Mouse (Mus musculus) MEL (cell line): Measurements from ENCODE around the gene Thoc5. TPM values are rescaled to one million over a fixed set of nuclear protein-coding genes. Genes with fewer than 3 reads are reported as not detected.

Source experiments
- DNase-seq: peaks from one replicate; pipeline ENCODE4 v3.0.0; 2011; ENCODE audit warnings: low read depth, low spot score
- H3K27ac ChIP-seq: 2 replicates; pipeline ENCODE4 v1.5.1; 2012; ENCODE audit warnings: low read depth, mild to moderate bottlenecking, control low read depth, low read length, moderate library complexity; ENCODE audit not compliant: control insufficient read depth
- H3K27me3 ChIP-seq, 2 experiments: fragments of 150-350 bp in 1 of 2; sonication (generic) in 1 of 2; 2 replicates each; pipeline ENCODE4 v1.6.1; 2012; ENCODE audit warnings: low read length in 2 of 2, mild to moderate bottlenecking in 2 of 2, improper control_type of control experiment in 1 of 2, moderate library complexity in 1 of 2; ENCODE audit not compliant: insufficient read depth in 2 of 2, control insufficient read depth in 1 of 2
- H3K36me3 ChIP-seq, 2 experiments: 2 replicates each; pipeline ENCODE4 v1.6.1; 2012 to 2014; ENCODE audit warnings: low read length in 2 of 2, improper control_type of control experiment in 1 of 2, inconsistent platforms in 1 of 2, mild to moderate bottlenecking in 1 of 2; ENCODE audit not compliant: insufficient read depth in 2 of 2, control insufficient read depth in 1 of 2
- H3K4me1 ChIP-seq, 2 experiments: fragments of 150-350 bp in 1 of 2; sonication (generic) in 1 of 2; 2 replicates each; pipeline ENCODE4 v1.6.1; 2012; ENCODE audit warnings: low read length in 2 of 2, improper control_type of control experiment in 1 of 2, mild to moderate bottlenecking in 1 of 2; ENCODE audit not compliant: insufficient read depth in 2 of 2, control insufficient read depth in 1 of 2
- H3K4me3 ChIP-seq, 2 experiments: fragments of 150-350 bp in 1 of 2; sonication (generic) in 1 of 2; 2 replicates each; pipeline ENCODE4 v1.5.1; 2012; ENCODE audit warnings: low read depth in 2 of 2, low read length in 2 of 2, mild to moderate bottlenecking in 2 of 2, moderate library complexity in 2 of 2, control low read depth in 1 of 2, improper control_type of control experiment in 1 of 2; ENCODE audit not compliant: control insufficient read depth in 1 of 2, insufficient read depth in 1 of 2
- H3K79me2 ChIP-seq: 2 replicates; pipeline ENCODE4 v1.6.1; 2012; ENCODE audit warnings: mild to moderate bottlenecking, low read length, moderate library complexity; ENCODE audit not compliant: control insufficient read depth, poor library complexity, insufficient read depth
- H3K9ac ChIP-seq: 2 replicates; pipeline ENCODE4 v1.6.1; 2012; ENCODE audit warnings: low read depth, mild to moderate bottlenecking, control low read depth, low read length, moderate library complexity; ENCODE audit not compliant: control insufficient read depth, poor library complexity, severe bottlenecking
- H3K9me3 ChIP-seq: fragments of 150-350 bp; sonication (generic); replicated peaks from 2 replicates; pipeline ENCODE4 v1.6.1; 2012; ENCODE audit warnings: mild to moderate bottlenecking, low read length, improper control_type of control experiment, moderate library complexity; ENCODE audit not compliant: insufficient read depth
- BHLHE40 ChIP-seq: IDR thresholded peaks from 2 replicates; pipeline ENCODE4 v1.6.1; 2012; ENCODE audit warnings: low read depth, mild to moderate bottlenecking, inconsistent platforms, low read length, improper control_type of control experiment, borderline replicate concordance
- CHD1 ChIP-seq: IDR thresholded peaks from 2 replicates; pipeline ENCODE4 v1.6.1; 2012; ENCODE audit warnings: low read depth, mild to moderate bottlenecking, inconsistent platforms, low read length, improper control_type of control experiment
- CHD2 ChIP-seq: IDR thresholded peaks from 2 replicates; pipeline ENCODE4 v1.6.1; 2011; ENCODE audit warnings: low read length, improper control_type of control experiment
- CTCF ChIP-seq, 3 experiments: IDR thresholded peaks in 2 of 3; conservative IDR thresholded peaks in 1 of 3; 2 replicates each; pipeline ENCODE4 v1.5.1; 2011 to 2012; ENCODE audit warnings: low read length in 3 of 3, low read depth in 2 of 3, mild to moderate bottlenecking in 2 of 3, improper control_type of control experiment in 1 of 3, inconsistent platforms in 1 of 3, mixed read lengths in 1 of 3, moderate library complexity in 1 of 3; ENCODE audit not compliant: control insufficient read depth in 1 of 3, insufficient read depth in 1 of 3, poor library complexity in 1 of 3, severe bottlenecking in 1 of 3
- E2F4 ChIP-seq: IDR thresholded peaks from 2 replicates; pipeline ENCODE4 v1.6.1; 2011; ENCODE audit warnings: low read depth, low read length, improper control_type of control experiment, borderline replicate concordance
- ELF1 ChIP-seq: IDR thresholded peaks from 2 replicates; pipeline ENCODE4 v1.6.1; 2014; ENCODE audit warnings: low read depth, mild to moderate bottlenecking, inconsistent platforms, low read length, improper control_type of control experiment, moderate library complexity
- EP300 ChIP-seq, 2 experiments: IDR thresholded peaks; 2 replicates each; pipeline ENCODE4 v1.6.1; 2011; ENCODE audit warnings: improper control_type of control experiment in 2 of 2, low read length in 2 of 2, low read depth in 1 of 2, mild to moderate bottlenecking in 1 of 2
- ETS1 ChIP-seq: IDR thresholded peaks from 2 replicates; pipeline ENCODE4 v1.6.1; 2012; ENCODE audit warnings: low read depth, mild to moderate bottlenecking, inconsistent platforms, low read length, improper control_type of control experiment, moderate library complexity
- GATA1 ChIP-seq: IDR thresholded peaks from 2 replicates; pipeline ENCODE4 v1.6.1; 2011; ENCODE audit warnings: low read depth, low read length, improper control_type of control experiment
- HCFC1 ChIP-seq: IDR thresholded peaks from 2 replicates; pipeline ENCODE4 v1.6.1; 2012; ENCODE audit warnings: low read depth, mild to moderate bottlenecking, inconsistent platforms, low read length, improper control_type of control experiment, moderate library complexity
- KAT2A ChIP-seq: conservative IDR thresholded peaks from 2 replicates; pipeline ENCODE4 v1.6.1; 2012; ENCODE audit warnings: low read depth, low read length, improper control_type of control experiment, inconsistent platforms
- MAFK ChIP-seq: IDR thresholded peaks from 2 replicates; pipeline ENCODE4 v1.6.1; 2011; ENCODE audit warnings: low read depth, mild to moderate bottlenecking, low read length, improper control_type of control experiment, borderline replicate concordance
- MAX ChIP-seq: IDR thresholded peaks from 2 replicates; pipeline ENCODE4 v1.6.1; 2011; ENCODE audit warnings: low read length, improper control_type of control experiment
- MAZ ChIP-seq: IDR thresholded peaks from 2 replicates; pipeline ENCODE4 v1.6.1; 2012; ENCODE audit warnings: low read depth, mild to moderate bottlenecking, inconsistent platforms, low read length, improper control_type of control experiment
- MYB ChIP-seq: IDR thresholded peaks from 2 replicates; pipeline ENCODE4 v1.6.1; 2011; ENCODE audit warnings: mild to moderate bottlenecking, low read depth, low read length, improper control_type of control experiment
- NELFE ChIP-seq: IDR thresholded peaks from 2 replicates; pipeline ENCODE4 v1.6.1; 2011; ENCODE audit warnings: low read depth, low read length, improper control_type of control experiment
- NRF1 ChIP-seq: IDR thresholded peaks from 2 replicates; pipeline ENCODE4 v1.6.1; 2014; ENCODE audit warnings: low read depth, mild to moderate bottlenecking, inconsistent platforms, low read length, improper control_type of control experiment, moderate library complexity; ENCODE audit not compliant: poor library complexity, insufficient read depth, severe bottlenecking
- POLR2A ChIP-seq, 2 experiments: IDR thresholded peaks; 2 replicates each; pipeline ENCODE4 v1.6.1; 2011 to 2012; ENCODE audit warnings: low read length in 2 of 2, mild to moderate bottlenecking in 2 of 2, control low read depth in 1 of 2, improper control_type of control experiment in 1 of 2, low read depth in 1 of 2, moderate library complexity in 1 of 2; ENCODE audit not compliant: control insufficient read depth in 1 of 2, insufficient read depth in 1 of 2, poor library complexity in 1 of 2
- POLR2AphosphoS2 ChIP-seq: IDR thresholded peaks from 2 replicates; pipeline ENCODE4 v1.6.1; 2011; ENCODE audit warnings: low read length, improper control_type of control experiment
- POLR2AphosphoS5 ChIP-seq: IDR thresholded peaks from 2 replicates; pipeline ENCODE4 v1.6.1; 2012; ENCODE audit warnings: low read depth, borderline replicate concordance, mild to moderate bottlenecking, inconsistent platforms, low read length, moderate library complexity, mixed read lengths
- RAD21 ChIP-seq: IDR thresholded peaks from 2 replicates; pipeline ENCODE4 v1.6.1; 2011; ENCODE audit warnings: mild to moderate bottlenecking, low read depth, low read length, improper control_type of control experiment
- SIN3A ChIP-seq: IDR thresholded peaks from 2 replicates; pipeline ENCODE4 v1.6.1; 2012; ENCODE audit warnings: low read length, improper control_type of control experiment, inconsistent platforms
- TAL1 ChIP-seq: IDR thresholded peaks from 2 replicates; pipeline ENCODE4 v1.6.1; 2012; ENCODE audit warnings: mild to moderate bottlenecking, inconsistent platforms, low read length, moderate library complexity, mixed read lengths
- UBTF ChIP-seq: IDR thresholded peaks from 2 replicates; pipeline ENCODE4 v1.6.1; 2012; ENCODE audit warnings: low read depth, mild to moderate bottlenecking, inconsistent platforms, low read length, improper control_type of control experiment, moderate library complexity, borderline replicate concordance; ENCODE audit not compliant: insufficient read depth
- USF1 ChIP-seq: IDR thresholded peaks from 2 replicates; pipeline ENCODE4 v1.6.1; 2014; ENCODE audit warnings: low read depth, mild to moderate bottlenecking, inconsistent platforms, low read length, improper control_type of control experiment, moderate library complexity
- USF2 ChIP-seq, 2 experiments: IDR thresholded peaks; 2 replicates each; pipeline ENCODE4 v1.6.1; 2011 to 2012; ENCODE audit warnings: improper control_type of control experiment in 2 of 2, low read length in 2 of 2, borderline replicate concordance in 1 of 2, inconsistent platforms in 1 of 2, low read depth in 1 of 2, mild to moderate bottlenecking in 1 of 2; ENCODE audit not compliant: insufficient read depth in 1 of 2
- ZC3H11A ChIP-seq: IDR thresholded peaks from 2 replicates; pipeline ENCODE4 v1.6.1; 2012; ENCODE audit warnings: low read depth, mild to moderate bottlenecking, inconsistent platforms, low read length, improper control_type of control experiment
- ZKSCAN1 ChIP-seq: IDR thresholded peaks from 2 replicates; pipeline ENCODE4 v1.6.1; 2012; ENCODE audit warnings: low read depth, mild to moderate bottlenecking, inconsistent platforms, low read length, improper control_type of control experiment, moderate library complexity
- ZMIZ1 ChIP-seq: IDR thresholded peaks from 2 replicates; pipeline ENCODE4 v1.6.1; 2012; ENCODE audit warnings: low read depth, mild to moderate bottlenecking, inconsistent platforms, low read length, improper control_type of control experiment, moderate library complexity
- ZNF384 ChIP-seq: IDR thresholded peaks from 2 replicates; pipeline ENCODE4 v1.6.1; 2012; ENCODE audit warnings: low read depth, mild to moderate bottlenecking, inconsistent platforms, low read length, improper control_type of control experiment
- polyA plus RNA-seq, 2 experiments: library from polyadenylated mRNA; stranded (reverse) in 1 of 2; unstranded in 1 of 2; fragments of >175 nt in 1 of 2; fragments of >200 nt in 1 of 2; gene quantifications; 2 replicates each; pipeline versions ENCODE4 v1.2.1 to v1.2.4; 2012; ENCODE audit warnings: low replicate concordance in 2 of 2, low read depth in 1 of 2; ENCODE audit not compliant: insufficient read length in 2 of 2, insufficient read depth in 1 of 2, missing spikeins in 1 of 2
- total RNA-seq: library from RNA; depleted of rRNA; stranded (reverse); fragments of 300-350 nt; gene quantifications from 2 replicates; pipeline ENCODE4 v1.2.3, GENCODE M21; 2012

The Thoc5 gene
- total and polyA plus RNA-seq, 3 experiments = 69.1 to 80.4 (median 72.0) TPM

DNA sequence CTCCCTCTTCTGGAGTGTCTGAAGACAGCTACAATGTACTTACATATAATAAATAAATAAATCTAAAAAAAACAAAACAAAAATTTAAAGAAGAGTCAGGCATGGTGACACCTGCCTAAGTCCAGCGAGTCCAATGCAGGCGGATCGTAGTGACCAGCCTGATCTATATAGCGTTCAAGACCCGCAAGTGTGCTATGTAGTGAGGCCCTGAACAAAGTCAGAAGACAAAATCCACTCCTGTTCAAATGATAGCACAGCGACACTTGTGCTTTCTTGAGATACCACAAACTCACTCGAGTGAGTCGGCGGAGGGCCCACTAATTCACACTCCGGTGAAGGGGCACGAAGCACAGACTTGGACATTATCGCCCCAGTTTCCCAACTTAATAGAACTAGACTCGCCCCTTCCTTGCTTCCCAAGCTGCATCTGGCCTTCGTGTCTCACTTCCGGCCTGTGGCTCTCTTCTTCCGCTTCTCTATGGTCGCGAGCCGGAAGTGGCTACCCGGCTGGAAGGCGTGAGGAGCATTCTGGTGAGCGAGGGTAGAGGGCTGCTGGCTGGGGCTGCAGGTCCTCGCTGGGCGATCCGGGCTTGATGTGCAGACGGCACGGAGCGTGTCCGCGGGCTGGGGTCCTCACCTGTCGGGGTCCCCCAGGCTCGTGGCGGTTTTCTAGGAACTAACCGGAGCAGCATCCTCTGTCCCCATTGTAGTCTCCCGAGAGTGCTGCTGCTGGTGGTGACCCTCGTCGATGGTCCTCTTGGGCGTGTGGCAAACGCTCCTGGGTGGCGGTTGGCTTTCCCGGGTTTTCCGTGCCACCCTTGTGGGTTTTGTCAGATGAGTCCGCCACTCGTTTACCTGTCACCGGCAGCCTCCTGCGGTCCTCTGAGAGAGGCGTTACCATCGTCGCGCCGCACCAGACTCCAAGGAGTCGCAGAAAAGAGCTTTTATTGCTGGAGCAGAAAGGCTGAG is at the start of gene Thoc5 (continued):
- peak; percentile 94 for TF ChIP-seq ZMIZ1

GRCm38 (mm10) chr11:4848483-4849248 is 46.5 kb upstream of the Thoc5 start:
- Histone ChIP-seq H3K9ac (peak overlapping the region; percentile 96), H3K36me3 (peaks cover 0 to 14% of the 10 kb centered on the region in 2 experiments; a peak in 2 of 4 replicates), H3K4me3 (peak overlapping the region; percentile 69 to 98), H3K9me3 (no peaks in the 10 kb centered on the region), H3K4me1 (peaks cover 0 to 11% of the 10 kb centered on the region in 2 experiments; a peak in 1 of 4 replicates), H3K27ac (peak overlapping the region; percentile 81), H3K27me3 (no peaks in the 10 kb centered on the region), H3K79me2 (peaks cover 35% of the 10 kb centered on the region)
- peak; percentile 83 for DNase-seq
- TF ChIP-seq BHLHE40 (no peak), RAD21 (no peak), USF1 (no peak; the same call in 1 of the 2 replicates), MAX (peak; percentile 57), NRF1 (no peak), E2F4 (peak; percentile 13; the same call in 1 of the 2 replicates), ZMIZ1 (peak; percentile 42; the same call in 1 of the 2 replicates), ZC3H11A (no peak), MAZ (no peak), USF2 (IDR thresholded peaks at IDR 0.05; ENCODE audit: borderline replicate concordance in 1 of 2, insufficient read depth in 1 of 2, low read depth in 1 of 2, low read length in 2 of 2) (no peak), TAL1 (no peak), POLR2AphosphoS5 (no peak), NELFE (no peak; the same call in none of the 2 replicates), ETS1 (peak; percentile 48), CTCF (IDR thresholded peaks at IDR 0.05 in 2 of 3, conservative IDR thresholded peaks at IDR 0.05 in 1 of 3; ENCODE audit: control insufficient read depth in 1 of 3, insufficient read depth in 1 of 3, low read depth in 2 of 3, low read length in 3 of 3, poor library complexity in 1 of 3, severe bottlenecking in 1 of 3) (no peak), CHD2 (no peak), POLR2A (IDR thresholded peaks at IDR 0.05; ENCODE audit: control insufficient read depth in 1 of 2, insufficient read depth in 1 of 2, low read depth in 1 of 2, low read length in 2 of 2, poor library complexity in 1 of 2) (peak; percentile 18 to 42; a peak in 1 of 4 replicates), MAFK (no peak), HCFC1 (peak; percentile 50), ELF1 (peak; percentile 76), POLR2AphosphoS2 (peak; percentile 69), UBTF (peak; percentile 13; the same call in 1 of the 2 replicates), SIN3A (peak; percentile 72), ZKSCAN1 (no peak), MYB (no peak), GATA1 (peak; percentile 33; the same call in 1 of the 2 replicates), KAT2A (no peak), EP300 (IDR thresholded peaks at IDR 0.05; ENCODE audit: low read depth in 1 of 2, low read length in 2 of 2) (0 out of 4 replicates have a peak, but pooled peaks of 1 of the 2 experiments have one; percentile 17), ZNF384 (no peak), CHD1 (peak; percentile 94; the same call in 1 of the 2 replicates)
